Mouse (Mus musculus) kidney, postnatal 14 days (tissue): ENCODE results near the gene Enpep.

ENCODE experiments used
- DNase-seq: peaks from one replicate; pipeline ENCODE4 v3.0.0; 2022; ENCODE audit warnings: mixed read lengths

Gene Enpep

GRCm38 (mm10) chr3:129311951-129312350 is 20.6 kb downstream of the Enpep start:
- DNase-seq, result no peak

- no peak for DNase-seq
These were observed 22.6 kb downstream of the Enpep start for GRCm38 (mm10) chr3:129309926-129310325.

- DNase-seq, result no peak
These were observed 23.6 kb downstream of the Enpep start for GRCm38 (mm10) chr3:129308876-129309275.

- DNase-seq, result peak; percentile 28
These were observed 24.3 kb downstream of the Enpep start for GRCm38 (mm10) chr3:129308102-129308752.

GRCm38 (mm10) chr3:129303941-129304340 is 28.6 kb downstream of the Enpep start:
- DNase-seq, result peak; percentile 46

GRCm38 (mm10) chr3:129299874-129300273 is 32.6 kb downstream of the Enpep start:
- peak; percentile 43 for DNase-seq

GRCm38 (mm10) chr3:129298606-129299005 is 33.9 kb downstream of the Enpep start:
- DNase-seq, result no peak

GRCm38 (mm10) chr3:129296994-129297393 is 35.5 kb downstream of the Enpep start:
- DNase-seq, result peak; percentile 53

- peak; percentile 53 for DNase-seq
These were observed 36.6 kb downstream of the Enpep start for GRCm38 (mm10) chr3:129295883-129296282.

GRCm38 (mm10) chr3:129289536-129289935 is 43.0 kb downstream of the Enpep start:
- DNase-seq, result peak; percentile 59

- DNase-seq, result peak; percentile 38
These were observed 45.4 kb downstream of the Enpep start for GRCm38 (mm10) chr3:129287140-129287539.

- no peak for DNase-seq
These were observed 46.1 kb downstream of the Enpep start for GRCm38 (mm10) chr3:129286426-129286825.

GRCm38 (mm10) chr3:129284326-129284725 is 48.2 kb downstream of the Enpep start:
- no peak for DNase-seq

- no peak for DNase-seq
These were observed 53.1 kb downstream of the Enpep start for GRCm38 (mm10) chr3:129279441-129279840.

- peak; percentile 35 for DNase-seq
These were observed 59.2 kb downstream of the Enpep start for GRCm38 (mm10) chr3:129273156-129273831.

- no peak for DNase-seq
These were observed 62.5 kb downstream of the Enpep start for GRCm38 (mm10) chr3:129270044-129270443.

- DNase-seq, result peak; percentile 27
These were observed 63.4 kb downstream of the Enpep start for GRCm38 (mm10) chr3:129268886-129269683.

- no peak for DNase-seq
These were observed 74.0 kb downstream of the Enpep start for GRCm38 (mm10) chr3:129258497-129258896.

- DNase-seq, result peak; percentile 37
These were observed 75.8 kb downstream of the Enpep start for GRCm38 (mm10) chr3:129256766-129257165.

GRCm38 (mm10) chr3:129256283-129256682 is 76.2 kb downstream of the Enpep start:
- no peak for DNase-seq

- no peak for DNase-seq
These were observed 78.3 kb downstream of the Enpep start for GRCm38 (mm10) chr3:129254246-129254645.

GRCm38 (mm10) chr3:129250997-129251396 is 81.5 kb downstream of the Enpep start:
- no peak for DNase-seq

GRCm38 (mm10) chr3:129238664-129239258 is 93.8 kb downstream of the Enpep start:
- no peak for DNase-seq
